Mouse (Mus musculus) T-helper 1 cell (primary cell): ENCODE data around the gene Pde4c.

ENCODE experiments used
- in situ Hi-C: fragments of 300-600 bp; cut with MboI, MseI; formaldehyde crosslinking; loops from one replicate; pipeline ENCODE4 v1.15.1; 2025; ENCODE audit warnings: high pct_unique_total_duplicates

Gene Pde4c

DNA sequence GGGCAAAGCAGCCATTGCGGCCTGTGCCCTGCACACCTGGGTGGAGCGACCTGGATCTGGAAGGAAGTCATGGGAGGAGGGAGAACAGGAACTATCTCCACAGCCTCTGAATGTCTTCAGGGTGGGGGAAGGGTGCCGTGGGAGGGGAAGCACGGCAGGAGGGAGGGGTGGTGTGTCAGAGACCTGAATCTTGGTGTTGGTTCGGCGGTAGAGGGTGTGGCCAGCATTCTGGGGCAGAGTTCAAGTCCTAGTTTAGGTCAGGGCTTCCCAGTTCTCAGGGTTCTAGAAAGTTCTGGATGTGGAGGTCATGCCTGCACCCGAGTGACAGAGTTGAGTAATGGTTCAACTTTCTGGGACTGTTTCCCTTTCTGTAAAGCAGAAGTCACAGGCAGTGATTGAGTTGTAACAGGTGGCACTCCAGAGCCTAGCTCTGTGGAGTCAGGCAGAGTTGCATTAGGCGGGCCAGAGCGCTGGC, 3.7 kb upstream of the Pde4c start:
- in situ Hi-C loops = loop anchor here (10.0 kb wide), 1 partner anchor 45 kb away; the partner anchor contains the start of gene Mpv17l2

DNA sequence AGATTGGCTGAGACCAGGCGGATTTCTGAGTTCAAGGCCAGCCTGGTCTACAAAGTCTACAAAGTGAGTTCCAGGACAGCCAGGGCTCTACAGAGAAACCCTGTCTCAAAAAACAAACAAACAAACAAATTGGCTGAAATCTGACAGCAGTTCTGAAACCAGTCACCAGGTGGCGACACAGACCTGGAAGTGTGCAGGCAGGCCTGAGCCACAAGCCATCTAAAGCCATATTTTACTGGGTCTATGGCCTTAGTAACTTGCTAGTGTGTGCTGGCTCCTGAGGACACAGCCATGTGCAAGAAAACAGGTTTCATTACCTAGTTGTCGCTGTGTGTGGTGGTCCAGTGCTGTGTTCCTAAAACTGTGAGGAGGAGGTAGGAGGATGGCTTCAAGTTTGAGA, 2.8 kb upstream of the Pde4c start:
- in situ Hi-C loops = no loop called here

DNA sequence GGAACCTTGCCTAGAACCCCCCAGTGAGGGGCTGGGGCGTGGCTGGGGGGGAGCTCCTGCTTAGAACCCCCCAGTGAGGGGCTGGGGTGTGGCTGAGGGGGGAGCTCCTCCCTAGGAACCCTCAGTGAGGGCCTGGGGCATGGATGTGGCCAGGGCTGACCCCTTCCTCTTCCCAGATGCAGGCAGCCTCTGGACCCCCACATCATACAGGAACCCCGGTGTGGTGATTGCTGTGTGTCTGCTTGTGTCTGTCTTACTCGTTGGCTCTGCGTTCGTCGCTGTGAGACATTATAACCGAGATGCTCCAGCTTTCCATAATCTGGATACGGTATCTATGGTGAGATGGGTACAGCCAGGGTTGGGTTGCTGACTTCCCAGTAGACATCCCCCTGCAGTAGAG, 1.9 kb upstream of the Pde4c start:
- in situ Hi-C loops = no loop called here

DNA sequence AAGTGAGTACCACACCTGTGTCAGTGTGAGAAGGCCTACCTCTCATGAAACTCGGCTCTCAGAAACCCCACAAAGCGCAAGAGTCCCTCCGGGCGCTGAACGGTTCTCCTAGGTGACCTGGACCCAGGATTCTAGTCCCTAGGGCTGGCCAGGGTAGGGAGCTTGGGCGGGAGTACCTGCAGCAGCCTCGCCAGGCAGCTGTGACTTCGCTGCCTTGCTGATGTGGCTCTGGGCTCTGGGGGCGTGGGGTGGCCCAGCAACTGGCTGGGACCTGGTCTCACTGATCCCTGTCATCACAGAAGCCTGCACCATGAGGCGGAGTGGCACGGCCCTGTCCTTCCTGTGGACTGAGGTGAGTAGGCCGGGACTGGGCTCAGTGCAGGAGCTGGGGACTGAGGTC, 696 bp downstream of the Pde4c start:
- in situ Hi-C loops = no loop called here

- in situ Hi-C loops = no loop called here
Observed at GRCm38 (mm10) chr8:70725792-70726447, 2.4 kb downstream of the Pde4c start.

- in situ Hi-C loops = no loop called here
Observed at GRCm38 (mm10) chr8:70726721-70727120, 3.2 kb downstream of the Pde4c start.

DNA sequence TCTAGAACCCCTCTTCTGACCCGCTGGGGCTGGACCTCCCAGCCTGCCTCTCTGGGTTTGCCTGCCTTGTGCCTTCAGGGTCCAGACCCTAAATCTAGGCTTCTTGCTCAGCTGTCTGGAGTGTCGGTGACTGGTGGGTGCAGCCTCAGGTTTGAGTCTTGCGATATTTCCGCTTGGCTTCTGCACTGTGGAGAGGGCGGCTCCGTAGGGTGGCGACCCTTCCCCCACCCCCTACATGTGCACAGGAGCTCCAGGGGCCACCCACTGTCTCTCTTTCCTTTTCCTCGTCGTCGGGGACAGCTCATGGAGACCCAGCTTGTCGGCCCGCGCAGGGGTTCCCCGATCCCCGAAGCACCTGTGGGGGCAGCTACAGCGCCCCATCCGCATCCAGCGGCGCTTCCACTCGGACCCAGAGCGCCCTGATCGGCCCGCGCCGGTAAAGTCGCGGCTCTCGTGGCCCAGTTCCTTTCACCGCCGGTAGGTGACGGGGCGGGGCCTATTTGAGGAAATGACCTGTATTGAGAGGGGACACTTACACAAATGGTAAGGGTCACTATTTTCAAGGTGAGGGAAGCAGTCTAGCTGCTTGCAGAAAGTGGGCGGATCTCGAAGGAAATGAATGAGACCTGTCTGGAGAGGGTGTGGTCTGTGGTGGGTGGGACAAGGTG, 6.4 kb downstream of the Pde4c start:
- in situ Hi-C loops = loop anchor here (10.0 kb wide), 1 partner anchor 235 kb away; no protein-coding TSS in a partner anchor

DNA sequence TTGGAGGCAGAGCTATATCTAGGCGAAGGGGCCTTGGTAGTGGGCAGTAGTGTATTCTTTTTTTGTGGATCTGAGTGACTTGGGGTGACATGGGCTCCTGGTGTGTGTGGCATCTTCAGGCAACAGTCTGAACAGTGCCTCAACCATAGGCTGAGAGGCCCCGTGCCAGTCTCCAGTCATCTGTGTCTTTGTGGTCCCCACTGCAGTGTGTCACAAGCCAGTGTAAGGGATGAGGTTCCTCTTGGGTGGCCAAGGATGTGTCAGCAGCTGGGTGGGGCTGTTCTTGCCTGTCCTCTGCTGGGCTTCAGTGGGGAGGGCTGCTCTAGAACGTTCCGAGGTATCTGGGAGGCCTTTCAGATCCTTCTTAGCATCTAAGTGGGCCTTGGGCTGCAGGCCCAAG, 7.4 kb downstream of the Pde4c start:
- in situ Hi-C loops = loop anchor here (10.0 kb wide), 1 partner anchor 234 kb away; no protein-coding TSS in a partner anchor

- in situ Hi-C loops = loop anchor here (10.0 kb wide), 1 partner anchor 227 kb away; no protein-coding TSS in a partner anchor
Observed at GRCm38 (mm10) chr8:70737705-70738104, 14.2 kb downstream of the Pde4c start.

GRCm38 (mm10) chr8:70738211-70738610, 14.7 kb downstream of the Pde4c start:
- in situ Hi-C loops = loop anchor here (10.0 kb wide), 1 partner anchor 227 kb away; no protein-coding TSS in a partner anchor

DNA sequence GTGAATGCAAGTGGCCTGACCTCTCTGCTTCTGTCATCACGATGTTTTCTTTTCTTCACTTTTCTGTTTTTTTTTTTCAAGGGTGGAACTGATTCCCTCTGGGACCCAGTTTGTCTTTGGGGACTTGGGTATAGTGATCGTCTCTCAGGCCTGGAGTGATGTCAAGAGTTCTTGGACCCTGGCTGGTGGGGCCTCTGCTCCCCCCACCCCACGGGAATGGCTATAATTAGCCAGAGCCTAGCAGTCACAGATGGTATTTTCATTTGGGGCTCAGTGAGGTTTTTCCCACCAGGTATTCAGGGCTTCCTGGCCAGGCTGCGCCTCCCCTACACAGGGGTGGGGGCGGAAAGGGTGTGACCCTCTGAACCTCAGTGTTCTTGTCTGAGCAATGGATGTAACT, 18.1 kb downstream of the Pde4c start:
- in situ Hi-C loops = no loop called here

DNA sequence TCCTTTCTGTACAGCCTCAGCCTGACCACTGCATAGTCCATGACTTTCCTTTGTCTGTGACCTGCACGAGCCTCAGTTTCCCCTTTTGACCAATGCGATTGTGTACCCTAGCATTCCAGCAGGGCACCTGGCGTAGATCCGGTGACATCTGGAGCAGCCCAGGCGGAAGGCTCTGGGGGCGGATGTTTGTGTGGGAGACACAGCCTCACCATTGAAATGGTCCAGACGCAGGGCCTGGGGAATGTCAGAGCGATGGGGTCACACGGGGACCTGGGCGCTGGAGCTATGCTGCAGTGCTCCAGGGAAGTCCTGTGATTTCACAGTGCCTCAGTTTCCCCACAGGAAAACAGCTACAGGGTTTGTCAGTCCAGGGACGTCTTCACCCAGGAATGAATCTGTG, 18.7 kb downstream of the Pde4c start:
- in situ Hi-C loops = no loop called here

GRCm38 (mm10) chr8:70742981-70743655, 19.6 kb downstream of the Pde4c start:
- in situ Hi-C loops = no loop called here

- in situ Hi-C loops = no loop called here
Observed at GRCm38 (mm10) chr8:70743656-70744590, 20.4 kb downstream of the Pde4c start.

GRCm38 (mm10) chr8:70744806-70745205, 21.3 kb downstream of the Pde4c start:
- in situ Hi-C loops = no loop called here

DNA sequence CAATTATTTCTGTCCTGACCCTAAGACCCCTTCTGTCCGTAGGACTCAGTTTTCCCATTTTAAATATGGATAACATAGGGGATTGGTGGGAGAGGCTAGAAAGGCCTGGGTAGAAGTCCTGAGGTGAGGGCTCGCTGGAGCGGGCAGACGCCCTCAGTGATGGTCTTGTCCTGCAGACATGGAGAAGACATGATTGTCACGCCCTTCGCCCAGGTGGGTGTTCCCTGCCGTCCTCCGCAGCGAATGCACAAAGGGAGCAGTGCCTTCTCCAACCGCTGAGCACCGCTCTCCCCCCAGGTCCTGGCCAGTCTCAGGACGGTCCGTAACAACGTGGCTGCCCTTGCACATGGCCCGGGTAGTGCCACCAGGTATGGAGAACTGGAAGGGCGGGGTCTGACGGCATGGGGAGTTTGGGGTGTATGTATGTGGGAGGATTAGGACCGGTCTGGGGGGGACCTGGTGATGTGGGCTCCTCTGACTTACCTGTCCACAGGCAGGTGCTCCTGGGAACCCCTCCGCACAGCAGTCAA, 22.2 kb downstream of the Pde4c start:
- in situ Hi-C loops = no loop called here

GRCm38 (mm10) chr8:70746676-70747075, 23.2 kb downstream of the Pde4c start:
- in situ Hi-C loops = no loop called here

DNA sequence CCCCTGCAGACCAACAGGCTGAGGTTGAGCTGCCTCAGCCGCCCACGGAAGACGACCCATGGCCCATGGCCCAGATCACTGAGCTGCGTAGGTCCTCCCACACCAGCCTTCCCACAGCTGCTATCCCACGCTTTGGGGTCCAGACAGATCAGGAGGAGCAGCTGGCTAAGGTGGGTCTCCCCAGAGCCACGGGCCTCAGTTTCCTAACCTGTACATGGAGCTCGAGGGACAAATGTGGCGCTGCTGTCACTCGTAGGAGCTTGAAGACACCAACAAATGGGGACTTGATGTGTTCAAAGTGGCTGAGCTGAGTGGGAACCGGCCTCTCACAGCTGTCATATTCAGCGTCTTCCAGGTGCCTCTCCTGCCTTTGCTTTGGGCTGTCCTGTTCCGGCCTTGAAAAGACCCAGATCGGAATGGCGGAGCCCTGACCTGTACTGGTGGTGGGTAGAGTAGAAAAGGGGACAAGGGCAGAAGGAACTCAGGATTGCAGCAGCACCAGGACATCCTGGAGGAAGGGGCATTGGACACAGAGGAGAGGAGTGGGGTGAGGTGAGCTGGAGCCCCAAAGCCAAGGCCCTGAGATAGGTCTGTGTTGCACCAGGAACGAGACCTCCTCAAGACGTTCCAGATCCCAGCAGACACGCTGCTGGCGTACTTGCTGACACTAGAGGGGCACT, 23.8 kb downstream of the Pde4c start:
- in situ Hi-C loops = no loop called here

DNA sequence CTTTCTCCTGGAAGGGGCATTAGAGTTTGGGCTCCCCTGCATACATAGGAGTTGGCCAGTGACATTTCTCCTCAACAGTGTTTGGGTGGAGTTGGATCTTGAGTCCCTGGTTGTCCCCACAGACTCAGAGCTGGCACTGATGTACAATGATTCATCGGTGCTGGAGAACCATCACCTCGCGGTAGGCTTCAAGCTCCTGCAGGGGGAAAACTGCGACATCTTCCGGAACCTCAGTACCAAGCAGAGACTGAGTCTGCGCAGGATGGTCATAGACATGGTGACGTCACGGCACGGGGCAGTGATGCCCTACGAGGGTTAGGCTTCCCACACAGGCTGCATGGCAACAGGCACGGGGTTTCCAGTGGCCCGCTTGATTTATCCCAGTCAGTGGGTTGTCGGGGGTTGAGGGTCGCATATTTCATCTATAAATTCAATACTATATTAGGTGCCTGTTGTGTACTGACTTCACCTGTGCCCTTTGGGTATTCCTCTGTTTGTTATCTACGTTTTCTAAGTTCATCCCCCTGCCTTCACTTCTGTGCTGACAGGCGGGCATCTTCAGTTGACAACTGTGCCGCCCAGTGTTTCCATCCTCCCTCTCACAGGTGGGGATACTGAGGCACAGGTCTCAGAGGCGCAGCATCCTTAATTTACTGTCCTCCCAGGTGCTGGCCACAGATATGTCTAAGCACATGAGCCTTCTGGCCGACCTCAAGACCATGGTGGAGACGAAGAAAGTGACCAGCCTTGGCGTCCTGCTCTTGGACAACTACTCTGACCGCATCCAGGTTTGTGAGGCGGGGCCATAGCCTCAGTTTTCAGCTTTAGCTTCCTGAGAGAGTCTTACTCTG, 25.0 kb downstream of the Pde4c start:
- in situ Hi-C loops = no loop called here
